Mouse (Mus musculus) cerebellum, adult 9-11 months (tissue): ENCODE results near the gene Ptf1a.

Source experiments
- DNase-seq: peaks from one replicate; pipeline ENCODE4 v3.0.0; 2022

The Ptf1a gene

DNA sequence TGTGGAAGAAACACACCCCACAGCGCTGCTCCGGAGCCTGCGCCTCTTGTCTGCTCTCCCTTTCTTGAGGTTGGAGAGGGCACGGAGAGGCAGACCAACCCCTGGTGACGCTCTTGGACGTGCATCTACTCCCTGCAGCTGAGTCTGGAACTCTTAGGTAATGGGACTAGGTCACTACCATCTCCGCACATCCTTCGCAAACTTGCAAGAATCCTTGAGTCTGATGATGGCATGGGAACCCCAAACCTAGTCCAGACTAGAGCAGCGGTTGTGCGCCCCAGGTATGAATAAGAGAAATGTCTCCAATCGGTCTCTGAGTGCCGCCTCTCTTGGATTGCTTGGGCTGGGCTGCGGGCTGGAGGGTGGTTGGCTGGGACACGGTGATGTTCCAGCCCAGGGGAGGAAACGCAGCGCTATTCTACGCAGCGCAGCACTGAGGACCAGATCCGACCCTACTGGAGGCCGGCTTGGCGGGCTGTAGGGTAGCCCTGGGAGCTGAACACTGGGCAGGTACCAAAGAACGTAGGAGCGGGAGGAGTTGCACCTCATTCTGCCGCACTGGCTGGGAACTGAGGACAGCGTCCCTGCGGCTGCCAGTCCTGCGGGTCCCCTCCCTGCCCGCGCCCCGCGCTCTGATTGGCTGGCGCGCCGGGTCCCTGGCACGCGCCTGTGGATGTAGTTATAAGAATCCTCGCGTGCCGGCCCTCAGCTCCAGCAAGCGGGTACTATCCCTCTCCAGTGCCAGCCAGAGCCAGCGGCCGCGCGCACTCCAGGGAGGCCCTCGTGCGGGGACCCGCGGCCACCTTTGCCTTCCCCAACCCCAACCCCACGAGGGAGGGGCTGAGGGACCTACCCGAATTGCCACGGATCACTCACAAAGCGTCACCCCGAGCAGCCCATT, at the start of gene Ptf1a:
TSS of gene Ptf1a (plus strand) at position 733 of the 901 bp plus-strand sequence.
- DNase-seq, result no peak

DNA sequence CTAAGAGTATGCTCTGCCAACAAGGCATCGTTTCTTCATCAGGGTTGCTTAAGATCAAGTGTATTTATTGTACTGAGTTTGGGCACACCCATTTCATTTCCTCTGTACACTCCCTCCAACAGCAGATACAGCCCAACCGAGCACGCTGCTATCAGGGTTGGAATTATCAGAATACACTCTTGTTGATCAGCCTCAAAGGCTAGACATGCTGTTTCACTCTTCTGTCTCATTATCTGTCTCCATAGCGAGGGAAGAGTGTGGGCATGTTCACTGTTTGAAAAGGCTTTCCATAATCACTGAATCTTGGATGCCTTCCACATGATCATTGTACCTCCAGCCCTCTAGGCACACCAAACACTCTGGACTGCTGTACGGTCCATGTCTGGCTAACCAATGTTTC, 40.1 kb upstream of the Ptf1a start:
- DNase-seq, result no peak

DNA sequence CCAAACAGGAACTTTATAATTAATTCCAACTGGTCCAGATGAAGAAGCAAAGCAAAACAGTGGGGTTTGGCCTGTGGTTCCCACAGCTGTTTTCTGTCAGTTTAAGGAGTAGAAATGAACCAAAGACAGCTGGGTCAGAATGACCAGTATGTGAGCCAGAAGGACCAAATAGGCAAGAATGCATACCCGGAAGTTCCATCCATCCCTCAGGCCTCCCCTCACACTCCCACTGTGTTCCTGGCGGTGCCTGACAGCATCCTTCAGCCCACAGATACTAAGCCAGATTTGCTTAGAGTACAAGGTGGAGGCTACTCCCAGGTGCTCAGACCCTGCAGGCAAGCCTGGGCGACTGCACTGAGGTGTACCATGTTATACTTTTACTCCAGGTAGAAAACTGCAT, 38.9 kb upstream of the Ptf1a start:
- DNase-seq, result no peak

DNA sequence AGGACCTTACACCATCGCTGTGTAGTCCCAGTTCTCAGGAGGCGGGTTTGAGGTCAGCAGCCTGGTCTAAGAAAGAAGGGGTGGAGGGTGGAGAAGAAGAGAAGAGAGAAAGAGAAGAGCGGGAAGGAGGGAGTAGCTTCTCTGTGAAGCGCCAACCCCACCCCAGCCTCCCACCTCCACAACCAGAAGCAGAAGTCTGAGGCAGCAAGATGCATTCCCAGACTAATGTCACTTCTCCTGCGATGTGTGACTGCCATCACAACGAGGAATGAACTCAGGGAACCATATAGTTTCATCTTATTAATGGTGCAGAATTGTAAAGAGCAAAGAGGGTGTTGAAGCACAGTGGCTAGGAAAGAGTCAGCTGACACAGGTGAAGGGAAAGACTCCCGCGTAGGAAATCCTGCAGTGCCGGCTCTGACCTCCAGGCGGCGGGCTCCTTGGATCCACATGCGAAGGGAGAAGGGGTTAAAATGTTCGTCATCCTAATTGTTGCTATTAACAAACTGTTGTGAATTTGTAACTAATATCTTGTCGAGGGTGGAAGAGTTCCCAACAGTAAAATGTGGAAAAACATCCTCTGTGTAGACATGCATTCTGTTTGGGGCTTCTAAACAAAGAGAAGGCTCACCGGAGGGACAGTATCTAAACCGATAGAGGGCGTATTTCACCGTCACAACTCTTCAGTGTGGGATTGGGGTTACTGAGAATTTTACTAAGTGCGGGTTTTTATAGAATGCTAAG, 31.1 kb upstream of the Ptf1a start:
- peak; percentile 20 for DNase-seq

DNA sequence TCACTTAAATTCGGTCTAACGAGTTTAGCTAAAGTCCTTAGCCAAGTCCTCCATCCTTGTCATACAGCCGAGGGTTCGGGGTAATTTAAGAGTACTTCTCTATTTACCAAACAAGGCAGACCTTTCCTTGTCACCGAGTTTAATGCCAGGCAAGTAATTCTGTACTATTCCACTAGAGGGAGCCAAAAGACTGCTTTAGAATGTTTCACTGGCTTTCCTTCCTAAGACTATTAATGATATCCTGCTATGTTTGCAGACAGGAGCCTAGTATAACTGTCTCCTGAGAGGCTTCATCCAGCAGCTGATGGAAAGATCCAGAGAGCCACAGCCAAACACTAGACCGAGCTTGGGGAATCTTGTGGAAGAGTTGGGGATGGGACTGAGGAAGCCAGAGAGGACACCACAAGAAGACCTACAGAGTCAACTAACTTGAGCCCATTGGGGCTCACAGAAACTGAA, 30.4 kb upstream of the Ptf1a start:
- peak; percentile 39 for DNase-seq

DNA sequence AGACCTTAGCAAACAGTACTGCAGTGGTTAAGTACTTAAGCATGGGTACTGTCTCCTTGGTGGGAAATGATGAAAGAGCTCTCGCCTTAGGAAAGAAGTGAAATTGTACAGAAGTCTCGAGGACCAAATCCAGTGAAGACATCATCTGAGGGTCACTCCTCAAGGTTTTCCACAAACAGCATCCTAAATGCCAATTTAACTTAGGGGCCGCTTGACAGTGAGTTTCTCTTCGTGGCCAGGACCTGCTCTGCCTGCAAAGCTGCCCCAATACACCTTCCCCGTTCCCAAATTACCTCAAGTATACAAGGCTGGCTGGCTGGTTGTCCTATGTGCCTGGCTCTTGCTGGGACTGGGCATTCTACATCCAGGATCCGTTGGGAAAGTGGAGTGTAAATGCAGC, 29.4 kb upstream of the Ptf1a start:
- DNase-seq, result no peak

DNA sequence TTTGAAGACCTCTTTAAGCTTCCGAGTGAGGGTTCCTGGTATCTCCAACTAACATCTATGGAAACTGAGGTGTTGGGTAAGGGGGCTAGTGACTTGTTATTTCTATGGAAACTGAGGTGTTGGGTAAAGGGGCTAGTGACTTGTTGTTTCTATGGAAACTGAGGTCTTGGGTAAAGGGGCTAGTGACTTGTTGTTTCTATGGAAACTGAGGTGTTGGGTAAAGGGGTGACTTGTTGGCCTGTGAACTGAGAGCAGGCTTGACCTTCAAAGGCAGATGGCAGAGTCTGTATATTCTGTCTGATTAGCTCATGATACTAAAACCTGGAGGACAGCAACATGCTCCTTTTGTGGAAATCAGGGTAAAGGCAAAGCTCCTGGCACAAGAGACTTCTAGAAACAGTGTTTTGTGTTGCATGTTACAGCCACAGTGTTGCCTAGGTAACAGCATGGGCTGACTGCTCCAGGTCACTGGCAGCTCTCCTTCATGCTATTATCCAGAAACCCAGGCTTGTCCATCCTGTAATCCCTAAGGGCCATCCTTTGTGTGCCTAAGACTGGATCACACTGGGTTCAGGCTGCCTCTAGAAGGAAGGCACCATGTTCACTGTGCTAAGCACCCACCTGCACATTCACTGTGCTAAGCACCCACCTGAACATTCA, 25.6 kb upstream of the Ptf1a start:
- DNase-seq, result no peak

DNA sequence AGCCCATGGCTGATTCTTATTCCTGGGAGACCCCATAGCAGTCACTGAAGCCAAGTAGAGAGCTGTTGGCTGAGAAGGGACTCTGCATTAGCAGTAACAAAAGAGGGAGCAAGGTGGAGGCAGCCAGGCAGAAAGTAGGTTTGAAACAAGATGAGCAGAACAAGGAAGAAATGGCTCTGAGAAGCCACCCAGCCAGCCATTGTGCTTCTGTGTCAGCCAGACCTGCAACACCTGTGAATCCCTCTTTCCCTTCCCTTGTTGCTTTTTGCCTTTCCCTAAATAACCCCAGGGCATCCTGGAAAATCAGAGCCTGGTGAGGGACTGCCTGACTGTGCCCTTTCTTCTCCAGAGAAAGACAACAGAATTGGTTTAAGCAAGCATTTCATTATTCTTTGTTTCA, 23.2 kb upstream of the Ptf1a start:
- DNase-seq, result no peak

DNA sequence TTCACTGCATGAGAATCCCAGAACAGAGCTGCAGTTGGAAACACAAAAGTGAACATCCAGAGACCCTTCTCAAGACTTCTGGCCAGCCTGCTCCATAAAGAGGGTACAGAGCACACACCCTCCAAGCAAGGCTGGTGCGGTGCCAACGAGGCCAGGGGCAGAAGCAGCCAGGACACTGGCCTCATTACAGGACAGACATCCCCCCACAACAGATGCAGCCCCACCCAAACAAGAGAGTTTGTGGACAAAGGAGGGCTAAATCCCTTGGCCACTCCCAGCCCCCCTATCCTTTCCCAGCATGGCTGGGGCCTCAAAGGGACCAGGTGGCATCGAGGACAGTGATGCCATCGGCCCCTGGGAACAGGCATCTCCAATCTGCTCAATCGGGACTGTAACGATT, 22.4 kb upstream of the Ptf1a start:
- DNase-seq, result no peak

DNA sequence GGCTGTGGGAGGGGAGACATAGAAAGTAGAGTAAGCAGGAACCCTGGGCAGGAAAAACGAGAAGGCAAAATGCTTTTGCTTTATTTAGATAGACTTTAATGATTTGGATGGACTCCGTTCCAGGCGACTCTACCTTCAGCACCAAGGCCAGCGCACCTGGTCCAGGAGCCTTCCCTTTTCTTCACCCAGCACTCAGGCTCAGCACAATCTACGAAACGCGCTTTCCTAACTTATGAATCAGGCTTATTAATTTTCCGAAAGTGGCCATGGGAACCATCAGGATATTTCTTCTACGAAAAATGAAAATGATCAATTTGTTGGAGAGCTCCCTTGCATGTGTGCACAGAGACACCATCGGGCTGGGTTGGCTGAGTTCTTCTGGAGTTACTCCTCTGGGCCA, 16.4 kb upstream of the Ptf1a start:
- no peak for DNase-seq

DNA sequence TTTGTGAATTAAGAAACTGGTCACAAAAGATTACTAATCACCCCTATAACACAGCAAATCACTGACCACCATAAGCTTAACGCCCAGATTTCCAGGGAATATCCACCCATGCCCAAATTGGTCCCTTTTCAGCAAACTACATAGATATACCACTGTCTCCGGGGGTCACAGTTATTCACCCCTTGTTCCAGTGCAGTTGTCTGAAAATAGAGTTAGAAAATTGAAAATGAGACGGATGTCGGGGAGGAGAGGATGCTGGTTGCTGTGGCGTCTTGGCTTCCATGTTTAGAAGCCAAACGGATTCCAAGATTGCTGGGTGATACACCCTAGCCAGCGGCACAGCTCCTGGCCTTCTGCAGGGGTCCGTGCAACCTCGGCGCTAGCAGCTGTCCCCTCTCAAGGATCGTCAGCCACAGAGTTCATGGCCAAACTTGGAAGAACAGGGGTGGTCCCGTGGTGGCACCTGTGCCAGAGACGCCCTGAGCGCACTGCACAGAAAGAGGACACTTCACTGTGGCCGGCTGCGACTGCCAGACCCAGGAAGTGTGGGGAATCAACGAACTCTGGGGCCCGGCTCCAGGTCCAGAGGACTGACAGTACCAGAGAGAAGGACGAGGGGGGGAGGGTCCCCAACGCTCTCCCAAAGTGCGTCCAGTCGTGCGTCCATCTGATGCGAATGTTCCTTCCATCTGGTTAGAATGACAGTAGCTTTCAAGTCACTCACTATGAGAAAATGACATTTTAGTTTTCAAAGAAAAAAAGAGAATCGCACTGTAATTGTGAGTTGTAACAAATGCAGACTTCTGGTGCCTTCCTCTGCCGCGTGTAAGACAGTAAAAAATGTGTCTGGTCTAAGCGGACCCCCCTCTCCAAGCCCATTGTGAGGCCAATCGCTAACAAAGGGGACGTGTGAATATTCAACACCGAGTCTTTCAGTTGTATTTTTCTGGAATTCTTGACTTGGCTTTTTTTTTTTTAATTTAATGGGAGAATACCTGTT, 15.5 kb upstream of the Ptf1a start:
- no peak for DNase-seq

DNA sequence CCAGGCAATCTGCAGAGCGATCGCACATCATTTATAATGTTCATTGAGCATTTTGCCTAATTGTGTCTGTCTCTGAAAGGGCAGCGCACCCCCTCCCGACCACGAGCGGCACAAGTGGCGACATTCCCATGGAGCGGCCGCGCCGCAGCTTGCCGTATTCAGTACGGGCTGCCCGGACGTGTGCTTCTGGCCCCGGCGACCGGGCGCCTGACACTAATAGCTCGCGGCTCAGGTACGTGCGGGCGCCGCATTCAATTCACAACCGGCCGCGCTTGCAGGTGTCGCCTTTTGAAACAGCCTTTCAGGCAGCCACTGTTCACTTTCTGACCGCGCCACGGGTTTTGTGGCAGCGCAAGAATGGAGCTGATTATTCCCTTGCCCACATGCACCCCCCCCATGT, 14.7 kb upstream of the Ptf1a start:
- no peak for DNase-seq

DNA sequence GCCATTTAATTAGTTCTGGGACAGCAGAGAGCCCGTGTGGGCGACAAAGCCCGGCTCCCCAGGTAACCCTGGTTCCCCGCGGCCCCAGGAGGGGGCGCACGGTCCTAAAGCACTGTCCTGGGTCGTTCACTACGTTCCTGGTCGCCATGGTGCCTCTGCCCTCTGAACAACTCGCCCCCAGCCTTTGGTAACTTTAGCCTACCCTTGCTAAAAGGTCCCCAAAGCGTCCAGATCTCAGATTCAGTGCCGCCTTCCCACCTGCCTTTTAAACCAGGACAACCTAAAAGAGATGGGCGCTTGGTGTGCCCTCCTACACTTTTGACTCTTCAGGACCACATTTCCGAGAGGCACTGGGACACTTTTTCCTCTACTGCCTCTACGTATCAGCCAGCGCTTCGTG, 14.3 kb upstream of the Ptf1a start:
- DNase-seq, result no peak

DNA sequence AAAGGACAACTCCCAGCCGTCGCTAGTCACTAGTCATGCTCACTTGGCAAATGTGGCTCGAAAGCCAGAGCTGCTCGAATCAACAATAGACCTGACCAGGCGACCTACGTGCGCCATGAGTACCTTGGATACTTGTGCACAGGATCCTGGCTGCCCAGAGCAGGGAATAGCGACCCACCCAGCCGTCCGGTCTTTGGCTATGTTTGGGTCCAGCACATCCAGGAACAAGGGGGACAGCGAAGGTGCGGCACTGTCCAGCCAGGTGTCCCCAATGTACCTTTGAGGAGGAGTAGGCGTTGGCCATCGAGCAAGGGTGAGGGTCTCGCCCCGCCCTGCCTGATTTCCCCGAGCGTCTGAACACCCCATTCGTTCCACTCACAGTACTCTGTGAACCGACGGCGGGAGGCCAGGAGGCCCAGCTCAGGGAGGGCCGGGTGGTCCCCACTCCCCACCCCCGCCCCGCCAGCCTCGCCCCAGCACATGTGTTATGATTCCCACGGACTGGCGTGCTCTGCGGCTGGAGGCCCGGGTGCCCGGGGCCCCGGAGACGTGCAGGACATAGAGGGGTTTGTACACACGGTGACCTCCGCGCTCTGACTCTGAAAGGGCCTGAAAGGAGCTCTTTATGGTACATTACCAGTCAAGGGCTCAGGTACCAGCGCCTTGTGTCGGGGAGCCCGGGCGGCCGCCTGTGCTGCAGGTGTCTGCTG, 13.7 kb upstream of the Ptf1a start:
- no peak for DNase-seq

DNA sequence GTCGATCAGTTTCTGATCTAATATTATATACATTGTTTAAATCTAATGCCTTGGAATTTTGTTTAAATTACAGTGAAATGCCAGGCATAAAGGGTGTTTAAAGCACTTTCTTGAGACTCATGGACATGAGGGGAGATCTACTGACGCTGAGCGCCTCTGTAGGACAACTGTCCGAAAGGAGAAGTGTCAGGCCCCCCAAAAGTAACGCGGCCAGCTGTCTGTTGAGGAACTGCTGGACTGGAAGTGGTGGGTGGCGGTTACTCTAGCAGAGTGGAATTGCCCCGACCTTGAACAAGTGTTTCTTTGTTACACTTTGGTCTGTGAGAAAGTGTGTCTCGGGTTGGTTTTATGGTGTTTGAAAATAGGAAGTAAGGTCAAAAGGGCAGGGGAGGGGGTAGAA, 1.1 kb upstream of the Ptf1a start:
- DNase-seq, result no peak

DNA sequence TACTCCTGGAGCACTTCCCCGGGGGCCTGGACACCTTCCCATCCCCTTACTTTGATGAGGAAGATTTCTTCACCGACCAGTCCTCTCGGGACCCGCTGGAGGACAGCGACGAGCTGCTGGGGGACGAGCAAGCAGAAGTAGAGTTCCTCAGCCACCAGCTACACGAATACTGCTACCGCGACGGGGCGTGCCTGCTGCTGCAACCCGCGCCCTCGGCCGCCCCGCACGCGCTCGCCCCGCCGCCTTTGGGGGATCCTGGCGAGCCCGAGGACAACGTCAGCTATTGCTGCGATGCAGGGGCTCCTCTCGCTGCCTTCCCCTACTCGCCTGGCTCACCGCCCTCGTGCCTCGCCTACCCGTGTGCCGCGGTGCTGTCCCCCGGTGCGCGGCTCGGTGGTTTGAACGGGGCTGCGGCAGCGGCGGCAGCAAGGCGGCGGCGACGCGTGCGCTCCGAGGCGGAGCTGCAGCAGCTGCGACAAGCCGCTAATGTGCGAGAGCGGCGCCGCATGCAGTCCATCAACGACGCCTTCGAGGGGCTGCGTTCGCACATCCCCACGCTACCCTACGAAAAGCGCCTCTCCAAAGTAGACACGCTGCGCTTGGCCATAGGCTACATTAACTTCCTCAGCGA, 523 bp downstream of the Ptf1a start:
- DNase-seq, result no peak

DNA sequence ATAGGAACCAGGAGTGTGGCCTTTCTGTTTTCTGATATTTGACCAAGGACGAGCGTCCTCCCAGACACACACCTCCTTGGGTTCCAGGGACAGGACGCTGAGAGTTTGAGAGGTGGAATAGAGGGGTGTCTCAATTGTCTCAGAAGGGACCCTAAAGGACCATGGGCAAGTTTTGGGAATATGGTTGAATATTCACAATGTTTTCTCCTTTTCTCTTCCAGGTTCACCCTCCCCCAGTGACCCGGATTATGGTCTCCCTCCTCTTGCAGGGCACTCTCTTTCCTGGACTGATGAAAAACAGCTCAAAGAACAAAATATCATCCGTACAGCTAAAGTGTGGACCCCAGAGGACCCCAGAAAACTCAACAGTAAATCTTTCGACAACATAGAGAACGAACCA, 1.3 kb downstream of the Ptf1a start:
- DNase-seq, result no peak

DNA sequence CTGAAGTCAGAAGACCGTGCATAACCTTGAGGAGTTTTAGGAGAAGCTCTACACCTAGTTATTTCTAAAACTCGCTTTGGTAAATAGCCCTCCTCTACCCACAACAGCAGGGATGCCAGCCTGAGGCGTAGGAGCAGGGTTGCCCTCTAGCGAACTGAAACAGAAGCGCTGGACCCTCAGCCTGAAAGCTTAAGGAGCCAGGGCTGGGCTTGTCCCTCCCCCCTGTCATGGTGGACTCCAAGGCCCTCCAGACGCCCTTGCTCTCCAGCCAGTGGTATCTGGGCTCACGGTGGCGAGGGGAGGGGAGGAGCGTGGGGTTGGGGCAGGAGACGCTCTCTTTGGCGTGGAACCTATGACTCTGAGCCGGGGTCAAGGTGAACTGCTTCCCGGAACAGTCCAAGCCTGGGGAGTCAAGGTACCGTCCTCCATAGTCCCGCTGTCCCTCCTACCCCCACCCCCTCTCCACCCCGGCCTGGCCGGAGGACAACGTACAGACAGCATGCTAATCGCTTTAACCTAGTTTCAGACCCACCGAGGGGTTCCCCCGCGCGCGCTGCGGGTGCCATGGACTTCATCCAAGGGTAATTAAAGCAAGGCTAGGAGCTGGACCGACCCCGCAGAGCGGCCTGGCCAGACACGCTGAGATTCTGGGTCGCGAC, 2.7 kb downstream of the Ptf1a start:
- peak; percentile 9 for DNase-seq

DNA sequence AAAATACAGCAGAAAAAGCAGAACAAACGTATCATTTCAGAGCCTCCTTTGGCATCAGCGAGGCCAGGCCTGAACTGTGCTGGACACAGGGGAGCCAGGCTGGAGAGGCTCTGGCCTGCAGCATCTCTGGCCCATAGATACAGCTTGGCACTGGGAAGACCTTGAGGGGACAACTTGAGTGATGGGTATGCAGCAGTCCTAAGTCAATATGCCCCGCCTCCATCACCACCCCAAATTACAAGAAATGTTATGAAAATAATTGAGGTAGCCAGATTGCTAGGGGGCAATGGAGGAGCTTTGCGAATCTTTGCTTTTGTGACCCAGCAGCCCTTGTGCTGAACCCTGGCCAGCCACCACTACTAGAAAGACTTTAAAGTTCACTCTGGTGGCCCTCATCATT, 3.8 kb downstream of the Ptf1a start:
- no peak for DNase-seq

DNA sequence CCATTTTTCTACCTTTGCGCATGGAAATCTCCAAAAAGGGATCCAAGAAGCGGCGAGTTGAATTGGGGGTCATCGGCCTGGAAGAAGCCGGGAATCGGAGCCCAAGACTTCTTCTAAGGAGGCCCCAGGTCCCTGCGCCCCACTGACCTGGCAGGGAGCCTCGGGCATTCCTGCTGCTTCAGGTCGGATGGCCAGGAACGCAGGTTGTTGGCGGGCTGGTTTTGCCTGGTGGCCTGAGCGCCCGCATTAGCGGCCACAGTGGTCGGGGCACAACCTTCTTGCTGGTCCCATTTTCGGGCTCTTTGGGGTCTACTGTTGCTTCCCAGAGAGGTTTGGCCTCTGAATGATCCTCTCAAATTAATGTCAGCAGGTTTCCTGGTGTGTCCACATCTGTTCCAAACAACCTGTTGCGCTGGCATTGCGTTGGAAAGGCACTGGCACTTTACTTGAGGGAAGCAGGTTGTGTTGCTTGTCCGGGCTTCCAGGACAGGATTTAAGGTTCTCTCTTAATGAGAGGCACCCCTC, 7.1 kb downstream of the Ptf1a start:
- DNase-seq, result no peak
